Mouse (Mus musculus): ENCODE results near the gene Lrrk1.

Gene Lrrk1

DNA sequence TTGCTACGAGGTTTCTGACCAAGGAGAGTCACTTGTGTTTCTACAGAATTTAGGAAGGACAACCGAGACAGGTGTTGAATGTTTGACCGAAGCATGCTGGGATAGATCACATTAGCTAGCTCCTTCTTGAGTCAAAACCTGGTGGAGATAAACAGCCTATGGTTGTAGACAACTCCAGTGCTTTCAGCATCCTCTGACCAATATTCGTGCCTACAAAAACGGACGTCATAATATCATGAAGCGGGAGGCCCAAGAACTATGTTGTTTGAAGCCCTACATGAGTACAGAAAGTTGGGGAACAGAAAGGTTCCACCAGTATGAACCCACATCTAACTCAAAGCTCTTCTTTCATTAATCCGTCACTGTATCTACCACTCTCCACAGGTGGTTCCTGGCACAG lies 3.3 kb downstream of the Lrrk1 start:
- DNase-seq (ENCODE audit: low read depth, low spot score) = no peak

DNA sequence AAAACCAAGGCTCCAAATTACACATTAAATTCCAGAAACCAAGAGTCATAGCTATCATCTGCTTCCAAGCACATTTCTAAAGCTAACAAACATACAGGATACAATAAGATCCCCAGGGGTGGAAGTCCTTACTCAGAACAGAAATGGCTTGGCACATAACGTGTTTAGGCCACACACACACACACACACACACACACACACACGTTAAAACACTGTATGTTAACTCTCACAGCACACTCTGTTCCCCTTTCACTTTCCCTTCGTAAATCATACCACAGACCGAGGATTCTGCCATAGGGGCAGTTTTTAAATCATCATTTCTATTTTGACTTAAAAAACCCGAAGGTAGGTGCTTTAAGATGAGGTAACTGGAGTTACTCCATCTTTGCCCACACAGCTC lies 3.9 kb downstream of the Lrrk1 start:
- no peak for DNase-seq (ENCODE audit: low read depth, low spot score)

DNA sequence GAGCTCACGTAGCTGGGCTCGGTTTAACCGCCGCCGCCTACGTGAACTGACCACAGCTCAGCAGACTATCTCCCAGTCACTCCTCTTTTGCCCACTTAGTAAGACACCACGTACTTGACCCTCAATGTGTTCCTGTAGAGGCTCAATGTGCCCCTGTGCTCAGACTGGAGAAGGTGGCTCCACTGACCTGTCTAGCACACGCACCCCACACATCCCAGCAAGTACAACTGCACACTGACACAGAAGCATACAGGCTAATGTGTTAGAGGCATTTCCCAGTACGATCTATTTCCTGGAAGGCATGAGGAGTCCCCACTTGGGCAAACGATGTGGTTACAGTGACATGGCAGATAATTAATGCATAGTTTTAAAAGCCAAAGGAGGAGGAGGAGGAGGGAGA lies 11.6 kb downstream of the Lrrk1 start:
- no peak for DNase-seq (ENCODE audit: low read depth, low spot score)

DNA sequence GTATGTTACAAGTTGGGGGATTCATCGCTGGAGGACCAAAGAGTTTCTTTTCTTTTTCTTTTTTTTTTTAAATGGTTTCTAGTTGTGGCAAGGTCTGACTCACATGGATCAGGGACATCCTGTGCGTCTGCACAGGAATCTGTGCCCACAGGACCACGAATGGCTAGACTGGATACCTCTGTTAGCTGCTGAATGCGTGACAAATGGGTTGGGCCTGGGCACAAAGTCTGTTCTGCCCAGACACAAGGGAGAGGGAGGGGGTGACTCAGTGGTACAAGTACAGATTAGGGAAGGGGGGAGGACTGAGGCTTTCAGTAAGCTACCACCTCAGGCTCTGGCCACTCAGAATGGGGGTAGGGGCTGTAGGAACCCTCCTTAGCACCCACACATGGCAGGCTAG lies 12.4 kb downstream of the Lrrk1 start:
- no peak for DNase-seq (ENCODE audit: low read depth, low spot score)

DNA sequence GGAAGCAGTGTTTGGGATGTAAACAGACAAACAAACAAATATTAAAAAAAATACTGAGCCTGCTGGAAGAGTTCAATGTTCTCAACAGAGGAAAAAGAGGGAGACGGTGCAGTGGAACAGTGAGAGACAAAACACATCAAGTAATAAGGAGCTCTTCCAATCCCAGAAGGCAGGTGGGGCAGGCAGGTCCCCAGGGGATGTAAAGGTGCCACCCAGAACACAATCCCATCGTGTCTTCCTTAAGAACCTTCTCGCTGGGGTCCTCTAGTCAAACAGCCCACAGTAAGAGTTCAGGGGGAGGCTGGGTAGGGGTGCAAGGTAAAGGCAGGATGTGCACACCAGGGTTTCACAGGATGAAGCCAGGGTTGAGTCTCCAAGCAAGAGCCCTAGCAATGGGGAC lies 14.8 kb downstream of the Lrrk1 start:
- DNase-seq (ENCODE audit: low read depth, low spot score) = no peak

DNA sequence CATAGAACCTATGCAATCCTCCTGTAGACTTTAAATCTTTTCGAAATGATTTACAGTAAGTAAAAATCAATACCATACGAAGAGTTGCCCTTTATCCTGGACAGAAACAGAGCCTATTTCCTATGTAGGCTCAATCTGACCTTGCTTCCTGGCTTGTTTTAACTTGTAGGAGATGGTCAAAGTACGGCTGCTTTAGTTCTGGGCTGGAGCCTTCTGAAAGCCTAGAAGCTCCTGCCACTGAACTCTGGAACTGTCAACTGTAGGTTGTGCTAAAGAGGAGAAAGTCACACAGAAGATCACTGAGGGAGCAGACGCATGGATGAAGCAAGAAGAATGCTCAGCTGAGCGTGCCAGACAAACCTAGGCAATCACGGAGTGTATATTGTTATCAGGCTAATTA lies 17.2 kb downstream of the Lrrk1 start:
- no peak for DNase-seq (ENCODE audit: low read depth, low spot score)

DNA sequence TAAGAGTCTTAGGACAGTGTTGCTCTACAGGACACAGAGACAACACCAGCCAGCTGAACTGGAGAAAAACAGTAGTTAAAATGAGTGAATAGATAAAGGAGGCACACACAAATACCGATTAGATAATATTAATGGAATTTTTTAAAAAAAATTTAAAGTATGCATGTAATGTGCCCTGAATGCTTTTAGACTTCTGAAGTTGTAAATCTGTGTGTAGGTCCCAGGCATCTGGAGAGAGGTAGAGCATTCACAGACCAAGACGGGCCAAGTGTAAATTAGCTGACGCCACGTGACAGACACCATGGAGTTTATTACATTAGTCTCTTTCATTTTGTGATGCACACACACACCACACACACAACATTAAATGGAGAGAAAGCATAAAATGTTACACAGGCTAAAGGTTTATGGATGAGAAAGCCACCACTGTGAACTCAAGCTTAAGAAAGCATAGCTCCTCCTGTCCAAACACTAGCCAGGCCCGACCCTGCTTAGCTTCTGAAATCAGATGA lies 18.2 kb downstream of the Lrrk1 start:
- DNase-seq (ENCODE audit: low read depth, low spot score) = no peak

DNA sequence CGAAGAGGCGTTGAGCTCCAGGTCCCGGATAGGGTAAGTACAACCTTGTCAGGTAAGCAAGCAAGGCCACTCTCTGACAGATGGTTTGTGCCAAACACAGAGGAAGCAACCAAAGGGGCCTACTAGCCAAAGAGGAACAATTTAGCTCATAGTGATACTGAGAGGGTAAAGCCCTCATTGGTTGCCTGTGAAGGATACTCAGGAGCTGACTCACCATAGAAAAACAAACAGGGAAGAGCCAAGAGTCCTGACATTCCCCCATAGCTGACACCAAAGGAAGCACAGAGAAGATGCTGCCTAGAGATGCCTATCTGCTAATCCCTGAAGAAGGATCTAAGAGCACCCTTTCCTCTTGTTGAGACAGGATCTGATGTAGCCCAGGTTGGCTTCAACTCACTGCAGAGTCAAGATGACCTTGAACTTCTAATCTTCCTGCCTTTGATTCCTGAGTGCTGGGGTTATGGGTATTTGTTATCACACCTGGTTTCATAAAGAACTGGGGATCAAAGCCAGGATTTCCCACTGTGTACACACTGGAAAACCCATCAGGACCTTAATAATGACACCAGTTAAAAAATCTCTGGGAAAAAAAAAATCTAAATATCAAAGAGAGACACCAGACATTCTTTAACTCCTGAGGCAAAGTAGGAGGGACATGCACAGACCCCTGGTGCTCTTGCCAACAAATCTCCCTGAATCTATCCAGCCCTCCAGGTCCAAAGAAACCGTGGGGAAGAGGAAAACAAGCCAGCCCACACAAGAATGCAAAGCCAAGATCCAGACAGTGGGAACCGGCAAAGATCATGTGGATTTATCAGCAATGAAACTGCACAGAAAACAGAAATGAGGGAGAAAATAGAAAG lies 18.8 kb downstream of the Lrrk1 start:
- no peak for DNase-seq (ENCODE audit: low read depth, low spot score)

DNA sequence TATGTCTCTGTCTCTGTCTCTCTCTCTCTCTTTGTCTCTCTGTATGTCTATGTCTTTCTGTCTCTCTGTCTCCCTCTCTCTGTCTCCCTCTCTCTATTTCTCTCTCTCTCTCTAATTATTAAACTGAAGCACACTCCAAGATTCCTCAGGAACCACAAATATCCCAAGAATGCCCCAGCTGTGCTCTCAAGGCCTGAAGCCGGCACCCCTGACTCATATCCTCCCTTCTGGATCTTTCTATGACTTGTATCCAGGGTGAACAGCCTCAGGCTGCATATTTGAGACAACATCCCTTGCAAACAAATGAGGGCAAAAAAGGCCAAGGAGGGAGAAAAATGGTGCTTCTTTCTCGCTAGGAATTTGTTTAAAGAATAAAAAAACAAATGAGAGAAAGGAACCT lies 22.2 kb downstream of the Lrrk1 start, which contains the start of gene Gm10974:
Gene Gm10974, plus strand, starts transcription at position 2 of the 400 bp plus-strand sequence.
- DNase-seq (ENCODE audit: low read depth, low spot score) = no peak

DNA sequence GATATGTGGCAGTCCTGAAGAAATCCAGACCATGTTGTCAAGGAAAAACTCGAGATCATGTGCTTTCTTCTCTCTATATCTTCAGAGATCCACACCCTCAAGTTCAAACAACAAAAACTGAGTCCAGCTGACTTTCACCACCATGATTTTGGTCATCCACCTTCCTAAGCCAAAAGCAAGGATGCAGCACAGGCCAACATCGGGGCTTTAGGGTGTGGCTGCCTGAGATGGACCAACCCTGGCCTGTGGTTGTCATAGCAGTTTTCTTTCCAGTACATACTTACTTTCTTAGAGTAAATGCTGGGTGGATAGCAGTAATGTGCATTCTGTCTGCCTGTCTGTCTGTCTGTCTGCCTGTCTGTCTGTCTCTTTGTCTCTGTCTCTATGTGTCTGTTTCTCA lies 22.7 kb downstream of the Lrrk1 start:
- DNase-seq (ENCODE audit: low read depth, low spot score) = no peak

DNA sequence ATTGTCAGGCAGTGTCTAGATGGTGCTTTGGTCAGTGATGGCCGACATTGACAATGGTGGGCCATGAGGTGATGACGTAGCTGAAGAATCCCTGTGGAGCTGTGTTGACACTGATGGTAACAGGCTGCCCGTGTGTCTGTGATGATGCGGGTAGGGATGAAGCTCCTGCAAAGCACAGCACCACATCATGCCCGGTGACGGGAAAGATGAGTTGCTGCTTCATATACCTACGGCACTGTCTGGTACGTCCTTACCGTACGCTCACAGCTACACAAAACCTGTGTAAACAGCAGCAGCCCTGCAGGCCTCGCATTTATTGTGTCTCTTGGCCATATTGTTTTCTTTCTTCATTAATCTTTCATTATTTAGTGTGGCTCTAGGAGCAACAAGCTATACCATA lies 23.7 kb downstream of the Lrrk1 start:
- DNase-seq (ENCODE audit: low read depth, low spot score) = no peak

DNA sequence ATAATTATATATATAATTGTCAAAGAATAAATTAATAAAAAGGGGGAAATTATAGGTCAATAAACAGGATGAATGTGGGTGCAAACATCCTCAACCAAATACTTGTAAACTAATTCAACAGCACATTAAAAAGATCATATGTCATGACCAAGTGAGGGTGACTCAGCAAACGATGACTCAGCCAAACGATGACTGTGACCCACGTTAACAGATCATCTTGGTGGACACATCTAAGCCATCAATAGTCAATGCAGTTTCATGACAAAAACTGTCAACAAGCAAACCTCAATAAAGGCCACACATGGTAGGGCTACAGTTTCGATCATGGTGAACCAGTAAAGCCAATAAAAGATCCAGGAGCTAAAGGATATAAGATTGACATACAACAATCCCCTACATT lies 29.1 kb downstream of the Lrrk1 start:
- peak; percentile 19 for DNase-seq (ENCODE audit: low read depth, low spot score)

DNA sequence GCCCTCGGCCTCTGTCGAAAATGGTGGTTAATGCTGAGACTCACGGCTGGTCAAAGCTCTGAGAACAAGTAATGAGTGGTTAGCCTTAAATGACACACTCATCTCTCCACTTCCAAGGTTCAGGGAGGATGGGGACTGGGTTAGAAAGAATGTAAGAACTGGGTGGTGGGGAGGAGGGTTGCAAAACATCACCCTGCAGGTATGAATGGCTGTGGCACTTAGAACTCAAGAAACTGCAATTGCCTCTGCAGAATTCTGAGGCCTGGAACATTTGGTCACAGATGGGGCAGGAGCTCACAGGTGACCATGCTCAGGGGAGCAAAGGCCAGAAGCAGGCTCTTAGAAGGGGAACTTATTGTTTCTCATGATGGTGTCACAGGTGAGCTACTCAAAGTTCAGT lies 29.7 kb downstream of the Lrrk1 start:
- no peak for DNase-seq (ENCODE audit: low read depth, low spot score)

DNA sequence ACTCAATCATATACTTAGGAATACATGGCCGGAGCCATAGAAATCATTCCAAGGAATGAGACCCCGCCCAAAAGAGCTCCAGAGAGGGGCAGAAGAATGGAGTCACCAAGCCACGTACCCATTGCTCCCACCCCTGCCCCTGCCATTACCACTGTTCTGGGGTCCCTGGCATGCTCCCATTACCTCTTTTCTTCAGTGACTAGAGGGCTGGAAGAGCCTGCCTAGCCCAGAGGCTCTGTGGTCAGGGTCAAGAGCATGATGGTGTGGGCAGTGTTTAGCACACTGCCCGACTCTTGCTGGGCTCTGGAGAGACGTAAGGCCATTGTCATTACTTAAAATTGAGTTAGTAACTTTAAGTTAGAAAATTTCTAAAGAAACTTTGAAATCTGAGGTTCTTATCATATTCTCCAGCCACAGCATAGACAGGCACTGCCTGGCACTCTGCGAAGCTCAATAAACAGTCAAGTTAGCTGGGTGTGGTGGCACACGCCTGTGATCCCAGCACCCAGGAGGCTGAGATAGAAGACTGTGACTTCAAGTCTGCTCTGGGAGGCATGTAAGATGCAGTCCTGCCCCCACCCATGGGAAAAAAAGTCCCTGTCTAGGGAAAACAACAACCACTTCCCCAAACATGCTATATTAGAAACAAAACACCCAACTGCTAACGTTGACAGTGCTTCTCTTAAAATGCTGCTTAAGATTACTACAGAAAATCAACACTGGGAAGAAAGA lies 32.2 kb downstream of the Lrrk1 start:
- no peak for DNase-seq (ENCODE audit: low read depth, low spot score)

DNA sequence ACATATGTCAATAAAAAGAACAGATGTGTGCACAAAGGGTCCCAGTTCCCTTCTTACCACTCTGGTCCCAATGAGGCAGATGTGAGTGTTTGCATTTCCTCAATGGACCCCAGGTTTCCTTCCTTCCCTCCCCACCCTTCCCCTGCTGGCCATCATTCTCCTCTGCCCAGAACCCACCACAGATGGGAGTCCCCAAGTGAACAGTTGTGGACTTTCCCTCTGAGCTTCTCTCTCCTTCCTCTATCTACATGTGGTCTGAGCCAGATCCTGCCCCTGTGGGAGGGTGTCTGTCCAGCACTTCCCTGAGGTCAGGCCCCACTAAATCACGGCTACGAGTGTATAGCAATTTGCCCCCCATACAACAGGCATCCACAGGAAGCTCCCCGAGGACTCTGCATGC lies 33.2 kb downstream of the Lrrk1 start:
- no peak for DNase-seq (ENCODE audit: low read depth, low spot score)

DNA sequence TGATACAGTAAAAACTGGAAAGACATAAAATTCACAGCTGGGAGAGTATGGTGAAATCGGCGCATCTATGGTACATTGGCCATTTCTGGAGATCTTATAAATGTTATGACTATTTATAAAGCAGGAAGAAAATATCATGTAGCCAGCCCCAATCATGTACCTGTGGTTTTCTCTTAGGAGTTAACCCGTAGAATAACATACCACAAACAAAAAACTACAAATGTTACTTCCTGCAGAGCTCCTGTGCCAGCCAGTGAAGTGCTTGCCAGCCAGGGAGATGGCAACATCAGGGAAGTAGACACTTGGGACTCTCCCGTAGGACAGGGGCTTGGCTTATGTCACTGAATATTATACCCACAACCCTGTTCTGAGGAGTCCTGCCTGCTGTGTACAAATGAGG lies 37.1 kb downstream of the Lrrk1 start:
- DNase-seq (ENCODE audit: low read depth, low spot score) = no peak

DNA sequence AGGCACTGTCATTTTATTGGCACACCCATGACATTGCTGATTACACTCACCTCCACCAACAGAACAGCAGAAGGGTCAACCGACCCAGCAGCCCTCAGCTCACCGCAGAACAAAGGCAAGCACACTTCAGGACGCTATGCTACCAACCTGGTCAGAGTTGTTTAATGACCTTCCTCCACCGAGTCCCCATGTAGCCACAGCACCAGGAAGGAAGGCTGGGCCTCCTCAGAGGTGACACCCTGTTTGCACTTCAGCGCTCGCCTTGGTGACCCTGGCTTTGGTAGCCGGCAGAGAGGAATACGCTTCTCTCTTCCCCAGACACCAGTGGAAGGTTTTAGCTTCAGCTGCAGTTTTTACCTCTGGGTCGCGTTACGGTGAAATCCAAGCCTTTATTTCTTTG lies 38.5 kb downstream of the Lrrk1 start:
- no peak for DNase-seq (ENCODE audit: low read depth, low spot score)

DNA sequence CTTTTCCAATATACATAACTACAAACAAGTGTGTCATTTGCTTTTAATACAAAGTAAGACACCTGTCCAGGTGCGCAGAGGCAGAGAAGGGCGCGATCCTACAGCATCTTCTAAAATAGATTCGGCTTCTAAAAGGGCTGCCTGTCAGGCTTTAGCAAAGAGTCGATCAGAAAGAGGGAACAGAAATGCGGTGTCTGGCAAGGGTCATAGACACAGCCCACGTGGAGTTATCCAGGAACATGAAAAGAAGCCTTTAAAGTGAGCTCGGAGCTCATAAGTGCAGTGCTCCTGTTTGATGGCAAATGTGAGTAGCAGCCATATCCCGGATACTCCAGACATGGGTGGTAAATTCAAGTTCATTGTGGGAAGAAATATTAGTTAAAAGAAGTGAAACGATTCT lies 39.6 kb downstream of the Lrrk1 start:
- no peak for DNase-seq (ENCODE audit: low read depth, low spot score)

DNA sequence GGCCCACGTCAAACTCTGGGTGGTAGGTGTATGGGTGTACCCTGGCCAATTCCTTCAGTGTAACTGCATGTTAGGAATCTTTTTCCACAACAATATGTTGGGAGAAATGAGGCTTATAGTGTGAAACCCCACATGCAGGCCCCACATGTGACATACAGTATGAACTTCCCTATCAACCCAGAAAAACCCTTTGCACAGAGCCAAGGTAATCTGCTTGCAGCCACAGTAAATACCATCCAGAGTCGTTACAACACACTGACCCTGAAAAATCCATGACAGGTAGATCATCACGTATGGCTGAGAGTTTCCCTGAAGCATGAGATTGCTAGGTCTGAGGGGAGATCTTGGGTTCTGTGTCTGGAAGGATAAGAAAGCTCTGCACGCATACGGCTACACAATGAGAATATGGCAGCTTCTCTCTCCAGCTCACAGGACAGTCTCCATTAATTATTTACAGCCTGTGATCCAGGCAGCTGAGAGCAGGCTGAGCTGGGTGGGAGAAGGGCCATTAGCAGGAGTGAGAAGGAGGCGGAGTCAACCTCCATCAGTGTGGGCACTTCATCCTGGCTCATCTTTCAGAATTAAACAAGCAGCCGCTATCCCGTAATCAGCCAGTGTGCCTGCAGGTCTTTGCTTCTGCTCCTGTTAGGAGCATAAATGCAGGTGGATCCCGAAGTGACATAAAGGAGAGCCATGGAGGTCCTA lies 41.0 kb downstream of the Lrrk1 start:
- no peak for DNase-seq (ENCODE audit: low read depth, low spot score)

DNA sequence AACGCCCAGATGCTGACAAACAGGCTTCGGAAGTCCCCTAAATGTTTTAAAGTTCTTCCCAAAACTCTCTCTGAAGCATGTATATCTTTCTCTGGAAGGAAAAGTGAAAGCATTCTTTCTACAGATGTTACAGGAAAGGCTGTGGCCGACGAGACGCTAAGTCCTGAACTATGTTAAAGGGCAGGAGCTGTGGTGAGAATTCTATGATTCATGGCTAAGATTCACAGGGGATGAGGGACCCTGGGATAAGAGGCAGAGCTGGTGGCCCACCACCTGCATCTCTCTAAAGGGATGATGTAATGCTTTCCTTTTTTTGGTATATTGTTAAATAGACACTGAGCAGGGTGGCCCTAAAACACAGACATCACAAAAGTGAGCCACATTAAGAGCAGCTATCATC lies 44.8 kb downstream of the Lrrk1 start:
- DNase-seq (ENCODE audit: low read depth, low spot score) = no peak

DNA sequence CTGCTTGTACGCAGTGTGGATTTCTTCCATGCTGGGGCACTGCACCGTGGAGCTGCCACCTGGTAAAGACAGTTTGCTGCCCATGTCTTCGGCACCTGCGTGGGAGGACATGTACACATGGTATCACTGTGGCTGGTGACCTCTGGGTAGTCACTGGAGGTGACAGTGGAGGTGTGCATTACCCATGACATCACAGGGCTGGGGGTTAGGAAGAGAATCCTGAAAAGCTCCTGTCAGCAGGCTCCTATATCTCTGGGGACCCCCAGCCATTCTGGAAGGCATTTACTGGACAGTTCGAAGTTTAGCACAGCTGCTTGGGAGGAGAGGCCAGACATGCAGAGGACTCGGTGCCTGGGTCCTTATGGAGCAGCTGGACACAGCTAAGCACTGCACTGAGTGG lies 45.3 kb downstream of the Lrrk1 start:
- no peak for DNase-seq (ENCODE audit: low read depth, low spot score)

DNA sequence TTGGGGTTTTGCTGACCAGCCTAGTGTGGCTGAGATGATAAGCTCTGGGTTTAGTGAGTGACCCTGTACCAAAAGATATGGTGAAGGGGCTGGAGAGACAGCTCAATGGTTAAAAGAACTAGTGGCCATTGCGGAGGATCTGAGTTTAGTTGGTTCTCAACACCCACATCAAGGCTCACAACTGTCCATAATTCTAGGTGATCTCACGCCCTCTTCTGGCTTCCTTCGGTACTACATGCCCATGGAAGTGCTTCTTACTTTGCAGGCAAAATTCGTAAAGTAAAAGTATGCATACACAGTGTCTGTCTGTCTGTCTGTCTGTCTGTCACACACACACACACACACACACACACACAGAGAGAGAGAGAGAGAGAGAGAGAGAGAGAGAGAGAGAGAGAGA lies 45.8 kb downstream of the Lrrk1 start:
- DNase-seq (ENCODE audit: low read depth, low spot score) = peak; percentile 22
